Mouse (Mus musculus): ENCODE results near the gene Mas1. TPM values are rescaled to one million over a fixed set of nuclear protein-coding genes. Genes with fewer than 3 reads are reported as not detected.

Gene Mas1
- total RNA-seq, 2 experiments from 2014 or later, result not detected

DNA sequence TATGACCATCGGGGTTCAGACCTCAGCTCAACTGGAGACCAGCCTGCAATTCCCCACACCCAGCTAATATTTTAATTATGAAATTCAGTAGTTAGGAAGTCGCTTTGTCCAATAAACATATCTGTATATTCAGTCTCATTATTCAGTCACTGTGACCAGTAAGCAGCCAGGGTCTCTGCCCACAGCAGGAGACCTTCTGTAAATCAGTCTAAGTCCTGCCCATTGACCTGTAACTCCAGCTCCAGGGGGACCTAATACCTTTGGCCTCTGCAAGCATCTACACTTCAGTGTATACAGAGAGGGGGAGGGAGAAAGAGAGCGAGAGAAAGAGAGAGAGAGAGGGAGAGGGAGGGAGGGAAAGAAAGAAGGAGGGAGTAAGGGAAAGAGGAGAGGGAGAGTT is 33.6 kb downstream of the Mas1 start:
- no peak for ATAC-seq (replicated peaks; ENCODE audit: poor library complexity, severe bottlenecking)

DNA sequence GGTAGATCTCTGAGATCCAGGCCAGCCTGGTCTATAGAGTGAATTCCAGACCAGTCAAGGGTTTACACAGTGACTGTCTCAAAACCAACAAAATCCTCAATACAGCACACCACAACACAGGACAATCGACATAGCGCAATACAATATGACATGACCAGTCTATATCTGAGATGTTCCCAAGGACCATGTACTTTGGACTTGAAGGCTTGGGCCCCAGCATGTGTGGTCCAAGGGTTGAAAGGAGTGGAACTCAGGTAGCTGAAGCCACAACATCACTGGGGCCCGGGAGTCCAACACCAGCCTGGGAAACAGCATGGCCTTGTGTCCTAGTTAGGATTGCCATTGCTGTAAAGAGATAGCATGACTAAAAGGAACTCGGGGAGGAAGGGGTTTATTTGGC is 35.3 kb downstream of the Mas1 start:
- ATAC-seq (replicated peaks; ENCODE audit: poor library complexity, severe bottlenecking), result no peak

DNA sequence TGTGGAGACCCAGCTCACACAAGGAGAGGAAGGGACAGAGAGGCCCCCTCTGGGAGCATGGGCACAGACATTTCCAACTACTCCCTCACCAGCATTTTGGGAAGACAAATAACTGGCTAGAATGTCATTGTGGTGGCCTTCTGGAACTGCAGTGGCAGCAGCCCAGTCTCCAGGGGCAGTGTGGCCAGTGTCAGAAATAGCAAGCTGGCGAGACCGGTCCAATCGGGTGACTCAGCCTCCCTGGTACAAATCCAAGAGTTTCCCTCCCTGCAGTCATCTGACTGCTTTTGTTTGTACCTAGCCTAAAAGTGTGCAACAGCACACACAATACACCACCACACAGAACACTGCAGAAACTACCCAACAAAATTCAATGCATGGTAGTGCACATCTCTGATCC is 35.7 kb downstream of the Mas1 start:
- ATAC-seq (replicated peaks; ENCODE audit: poor library complexity, severe bottlenecking), result no peak

DNA sequence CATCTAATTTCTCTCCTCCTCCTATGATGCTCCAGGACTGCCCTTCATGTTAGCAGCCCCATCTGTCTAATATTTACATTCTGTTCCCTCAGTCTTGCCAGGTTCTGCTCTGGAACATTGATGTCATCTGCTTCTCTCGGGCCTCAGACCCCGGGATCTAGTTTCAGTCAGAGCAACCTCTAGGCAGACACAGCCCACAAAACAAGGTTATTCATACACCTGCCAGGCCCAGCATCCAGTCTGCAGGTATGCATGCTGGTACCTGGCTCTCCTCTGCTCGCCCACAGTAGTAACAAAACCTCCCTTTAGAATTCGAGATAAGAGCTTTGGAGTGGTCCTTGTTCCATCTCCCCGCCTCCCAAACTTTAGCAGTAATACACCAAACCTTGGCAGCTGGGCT is 37.6 kb downstream of the Mas1 start:
- ATAC-seq (replicated peaks; ENCODE audit: poor library complexity, severe bottlenecking), result no peak

DNA sequence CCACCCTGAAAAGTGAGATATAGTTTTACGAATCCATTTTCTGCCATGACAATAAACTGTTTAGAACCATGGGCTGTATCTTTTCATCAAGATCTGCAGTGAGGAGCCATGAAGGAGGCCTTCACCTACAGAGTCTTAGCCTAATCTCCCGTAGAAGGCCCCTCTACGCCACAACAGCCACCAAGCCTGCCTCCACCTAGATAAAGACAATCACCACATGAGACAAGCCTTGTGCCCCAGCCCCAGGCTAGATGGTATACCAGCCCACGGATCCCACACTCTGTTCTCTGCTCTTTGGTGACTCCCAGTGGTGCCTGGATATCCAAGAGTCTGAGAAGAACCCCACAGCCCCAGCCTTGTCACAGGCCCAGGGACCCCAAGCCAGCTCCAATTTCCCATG is 52.1 kb downstream of the Mas1 start:
- ATAC-seq (replicated peaks; ENCODE audit: poor library complexity, severe bottlenecking), result no peak

DNA sequence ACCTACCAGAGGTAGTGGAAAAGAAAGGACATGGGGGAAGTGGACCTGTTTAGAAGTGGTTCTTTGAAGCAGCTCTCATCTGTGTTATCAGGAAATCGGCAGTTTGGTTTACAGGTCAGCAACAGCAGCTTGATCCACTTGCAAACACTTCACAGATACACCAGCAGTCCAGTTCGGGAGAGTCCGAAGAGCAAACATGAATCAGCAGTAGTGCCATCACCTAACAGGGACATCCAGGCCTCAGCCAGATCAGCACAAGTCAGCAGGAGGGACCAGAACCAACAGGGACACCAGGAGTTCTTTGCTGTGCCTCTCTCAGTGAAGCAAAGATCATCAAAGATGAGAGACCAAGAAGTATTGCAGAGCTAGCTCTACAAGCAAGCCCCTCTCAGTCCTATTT is 53.4 kb downstream of the Mas1 start:
- no peak for ATAC-seq (replicated peaks; ENCODE audit: poor library complexity, severe bottlenecking)

DNA sequence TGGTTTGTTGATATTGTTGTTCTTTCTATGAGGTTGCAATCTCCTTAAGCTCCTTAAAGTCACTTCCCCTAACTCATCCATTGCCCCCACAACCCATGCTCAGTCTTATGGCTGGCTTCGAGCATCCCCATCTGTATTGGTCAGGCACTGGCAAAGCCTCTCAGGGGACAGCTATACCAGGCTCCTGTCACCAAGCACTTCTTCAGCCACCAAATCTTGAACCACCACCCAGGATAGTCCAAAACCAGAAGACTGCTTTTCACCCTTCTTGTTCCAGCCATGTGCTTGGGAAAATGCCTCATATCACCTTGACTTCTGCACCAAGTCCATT is 57.0 kb downstream of the Mas1 start:
- no peak for ATAC-seq (replicated peaks; ENCODE audit: poor library complexity, severe bottlenecking)

DNA sequence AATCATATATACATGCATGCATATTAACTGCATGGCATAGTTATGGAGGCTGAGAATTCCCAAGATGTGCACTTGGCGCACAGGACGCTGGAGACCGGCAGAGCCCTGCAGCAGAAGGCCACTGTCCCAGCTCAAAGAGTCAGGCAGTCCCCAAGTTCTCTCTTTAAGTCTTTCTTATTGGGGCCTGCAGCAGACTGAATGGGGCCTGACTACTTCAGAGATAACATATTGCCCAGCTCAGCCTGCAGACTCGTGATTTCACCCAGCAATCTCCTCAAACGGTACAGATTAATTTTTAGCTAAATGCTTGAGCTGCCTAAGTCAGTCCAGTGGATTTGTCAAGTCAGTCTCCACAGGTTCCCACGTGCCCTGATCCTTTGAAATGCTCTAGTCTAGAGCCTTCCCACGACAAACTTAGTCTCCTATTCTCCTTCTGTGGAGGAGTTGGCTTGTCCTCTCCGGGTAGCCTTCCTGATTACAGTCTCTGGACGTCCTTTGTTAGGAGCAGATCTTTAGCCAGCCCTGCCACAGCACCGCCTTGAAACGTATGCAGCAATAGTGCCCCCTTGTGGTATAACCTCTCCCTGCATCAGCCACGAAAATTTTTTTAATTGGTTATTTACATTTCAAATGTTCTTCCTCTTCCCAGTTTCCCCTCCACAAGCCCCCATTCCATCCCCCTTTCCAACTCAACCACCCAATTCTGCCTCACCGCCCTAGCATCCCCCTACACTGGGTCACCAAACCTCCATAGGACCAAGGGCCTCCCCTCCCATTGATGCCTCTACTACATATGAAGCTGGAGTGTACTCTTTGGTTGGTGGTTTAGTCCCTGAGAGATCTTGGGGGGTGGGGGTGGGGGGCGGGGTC is 57.6 kb downstream of the Mas1 start:
- peak; percentile 89 for ATAC-seq (replicated peaks; ENCODE audit: poor library complexity, severe bottlenecking)

DNA sequence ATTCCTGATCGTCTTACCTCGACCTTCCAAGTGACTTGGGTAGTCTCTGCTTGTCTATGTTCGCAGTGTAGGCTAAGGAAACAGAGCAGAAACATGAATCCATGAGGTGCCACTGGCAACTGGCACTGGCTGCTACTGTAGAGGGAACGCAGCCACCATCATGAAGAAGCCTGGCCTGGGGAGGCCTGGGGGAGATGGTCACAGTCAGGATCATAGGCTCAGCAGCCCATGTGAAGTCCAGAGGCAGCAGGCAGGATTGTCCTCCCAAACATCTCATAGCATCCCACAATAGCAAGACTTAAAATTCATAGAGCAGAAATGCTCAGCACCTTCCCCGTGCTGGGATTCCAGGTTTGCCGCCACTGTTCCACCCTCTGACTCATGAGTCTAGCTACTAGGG is 59.1 kb downstream of the Mas1 start:
- ATAC-seq (replicated peaks; ENCODE audit: poor library complexity, severe bottlenecking), result no peak

DNA sequence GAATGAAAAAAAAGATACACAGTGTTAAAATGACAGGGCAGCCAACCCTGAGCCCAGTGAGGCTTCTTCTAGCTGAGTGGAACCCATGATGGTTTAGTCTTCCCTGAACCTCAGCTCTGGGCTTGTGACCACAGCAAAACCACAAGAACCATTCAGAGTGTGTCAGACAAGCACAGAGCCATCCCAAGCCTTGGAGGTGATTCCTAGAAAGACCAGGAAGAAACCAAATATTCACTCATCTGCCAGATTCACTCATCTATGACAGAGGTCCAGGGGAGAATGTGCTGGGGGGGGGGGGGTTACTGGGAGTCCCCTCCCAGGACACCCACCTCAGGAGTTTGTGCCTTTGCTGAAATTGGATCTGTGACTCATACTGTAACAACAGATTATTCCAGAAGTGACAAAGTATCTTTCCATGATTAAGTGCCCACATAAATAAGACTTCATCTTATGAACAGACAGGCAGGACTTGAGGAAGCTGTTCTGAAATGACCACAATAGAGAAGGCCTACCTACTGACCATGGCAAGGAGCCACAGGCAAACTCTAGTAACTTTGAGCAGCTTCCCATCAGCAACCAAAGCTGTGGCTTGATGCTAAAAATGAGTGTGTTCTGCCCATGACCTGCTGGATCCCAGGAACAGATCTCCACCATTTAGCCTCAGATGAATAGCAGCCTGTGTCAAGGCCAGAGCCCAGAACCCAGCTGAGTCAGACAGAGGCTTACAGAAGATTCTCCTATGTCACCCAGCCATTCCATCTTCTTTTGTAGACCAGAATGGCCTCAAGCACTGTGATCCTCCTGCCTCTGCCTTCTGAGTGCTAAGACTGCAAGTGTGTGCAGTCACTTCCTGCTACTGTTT is 63.1 kb downstream of the Mas1 start:
- no peak for ATAC-seq (replicated peaks; ENCODE audit: poor library complexity, severe bottlenecking)

DNA sequence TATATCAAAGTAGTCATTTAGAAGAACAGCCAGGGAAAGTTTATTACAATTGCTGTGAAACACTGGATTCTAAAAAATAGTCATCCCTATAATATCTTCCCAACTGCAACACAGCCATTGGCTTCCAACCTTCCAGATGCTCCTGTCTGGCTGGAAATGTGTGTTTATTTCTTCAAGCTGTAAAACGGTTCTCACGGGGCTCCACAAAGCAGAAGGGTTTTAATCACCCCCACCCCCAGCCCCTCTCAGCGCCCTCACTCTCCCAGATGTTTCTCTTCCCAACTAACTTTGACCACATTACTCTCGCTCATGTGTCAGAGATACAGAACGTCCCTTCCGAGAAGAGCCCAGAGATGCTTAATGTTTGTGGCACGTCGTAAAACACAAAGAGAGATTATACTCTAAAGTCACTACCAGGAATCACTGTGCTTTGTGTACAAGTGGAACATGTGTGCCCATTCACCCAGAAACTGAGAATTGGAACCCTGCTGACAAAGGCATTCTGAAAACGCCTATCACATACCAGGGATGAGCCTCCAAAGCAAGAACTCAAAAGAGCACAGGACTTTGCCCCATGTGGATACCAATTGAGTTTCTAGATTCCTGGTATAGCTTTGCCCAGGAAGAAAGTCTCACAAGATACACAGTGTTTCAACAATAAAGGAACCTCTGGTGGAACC is 65.9 kb downstream of the Mas1 start:
- no peak for ATAC-seq (replicated peaks; ENCODE audit: poor library complexity, severe bottlenecking)

DNA sequence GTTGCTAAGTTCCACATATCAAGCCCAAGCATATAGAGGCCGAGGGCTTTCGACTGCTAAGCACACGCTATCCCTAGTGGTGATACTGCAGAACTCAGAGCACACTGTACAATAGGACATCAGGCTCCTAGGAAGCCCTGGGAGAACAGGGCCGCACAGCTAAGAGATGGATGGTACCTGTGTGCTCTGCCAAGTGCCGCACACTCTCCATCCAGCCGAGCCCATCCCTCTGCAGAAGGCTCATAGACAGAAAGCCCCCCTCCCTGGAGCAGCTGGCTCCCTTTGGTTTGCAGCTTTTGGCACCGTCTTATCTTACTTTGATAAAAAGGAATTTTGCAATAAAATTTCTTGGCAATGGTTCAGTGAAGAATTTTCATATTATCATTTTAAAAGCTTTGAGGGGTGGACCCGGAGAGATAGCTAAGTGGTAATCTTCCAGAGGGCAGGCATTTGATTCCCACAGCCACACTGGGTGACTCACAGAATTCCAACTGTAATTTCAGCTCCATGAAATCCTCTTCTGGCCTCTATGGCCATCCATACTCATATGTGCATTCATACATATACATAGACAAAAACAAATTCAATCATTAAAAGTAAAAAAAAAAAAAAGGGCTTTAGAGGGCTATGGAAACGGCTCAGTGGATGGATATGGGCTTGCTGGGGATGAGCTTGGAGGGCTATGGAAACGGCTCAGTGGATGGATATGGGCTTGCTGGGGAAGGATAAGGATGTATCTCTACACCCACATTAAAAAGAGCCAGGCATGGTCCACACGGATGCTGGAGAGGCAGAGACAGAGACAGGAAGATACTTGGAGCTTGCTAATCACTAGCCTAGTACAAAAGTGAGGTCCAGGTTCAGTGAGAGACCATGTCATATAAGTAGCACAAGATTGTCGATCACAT is 68.3 kb downstream of the Mas1 start:
- ATAC-seq (replicated peaks; ENCODE audit: poor library complexity, severe bottlenecking), result no peak

DNA sequence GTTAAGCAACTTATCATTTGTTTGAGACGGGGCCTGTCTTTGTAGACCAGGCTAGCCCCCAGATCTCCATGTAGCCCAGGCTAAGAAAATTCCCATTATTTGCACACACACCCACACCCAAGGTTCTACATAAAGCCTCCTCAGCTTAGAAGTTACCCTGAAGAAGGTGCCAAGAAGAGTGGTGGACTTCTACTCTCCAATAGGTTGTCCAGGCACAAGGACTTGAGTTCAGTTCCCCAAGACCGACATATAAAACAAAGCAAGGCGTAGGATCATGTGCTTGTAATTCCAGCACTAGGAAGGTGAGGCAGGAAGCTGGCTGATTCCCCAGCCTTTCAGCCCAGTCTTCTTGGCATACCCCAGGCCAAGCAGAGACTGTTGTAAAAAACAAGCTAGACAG is 69.4 kb downstream of the Mas1 start:
- no peak for ATAC-seq (replicated peaks; ENCODE audit: poor library complexity, severe bottlenecking)

DNA sequence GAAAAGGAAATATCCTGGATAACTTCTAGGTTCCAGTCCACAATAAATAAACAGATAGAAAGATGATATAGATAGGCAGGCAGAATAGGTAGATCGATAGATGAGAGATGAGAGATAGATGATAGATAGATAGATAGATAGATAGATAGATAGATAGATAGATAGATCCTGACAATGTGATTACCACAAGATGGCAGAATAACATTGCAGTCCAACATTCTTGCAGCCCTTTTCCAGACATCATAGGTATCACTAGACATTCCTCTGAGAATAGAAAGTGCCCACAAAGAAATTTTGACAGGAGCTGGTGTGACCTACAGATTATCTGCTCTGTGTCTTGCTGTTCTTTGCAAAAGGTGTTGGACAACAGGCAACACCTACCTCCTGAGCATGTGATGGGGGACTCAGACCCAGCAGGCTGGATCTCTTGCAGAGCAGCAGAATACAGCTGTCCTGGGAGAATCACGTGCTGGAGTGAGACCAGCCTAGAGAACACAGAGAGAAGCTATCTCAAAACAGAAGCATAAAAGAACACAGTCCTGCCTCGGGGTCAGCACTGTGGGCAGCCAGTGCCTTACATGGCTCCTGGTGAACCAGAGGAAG is 70.4 kb downstream of the Mas1 start:
- ATAC-seq (replicated peaks; ENCODE audit: poor library complexity, severe bottlenecking), result no peak

DNA sequence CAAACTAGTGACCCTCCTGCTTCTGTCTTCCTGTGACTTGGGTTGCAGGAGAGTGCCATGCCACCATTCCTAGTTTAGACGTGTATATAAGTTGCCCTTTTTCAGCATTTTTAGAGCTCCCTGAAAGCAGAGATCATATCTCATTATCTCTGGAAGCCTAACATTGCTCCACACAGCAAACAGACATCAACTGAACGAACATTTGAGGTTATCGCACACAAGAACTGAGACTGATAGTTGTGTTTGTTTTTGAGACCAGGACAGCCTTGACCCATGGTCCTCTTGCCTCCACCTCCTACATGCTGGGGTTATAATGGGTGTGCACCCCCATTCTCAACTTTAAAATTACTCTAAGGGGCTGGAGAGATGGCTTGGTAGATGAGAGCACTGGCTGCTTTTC is 71.3 kb downstream of the Mas1 start:
- ATAC-seq (replicated peaks; ENCODE audit: poor library complexity, severe bottlenecking), result no peak

DNA sequence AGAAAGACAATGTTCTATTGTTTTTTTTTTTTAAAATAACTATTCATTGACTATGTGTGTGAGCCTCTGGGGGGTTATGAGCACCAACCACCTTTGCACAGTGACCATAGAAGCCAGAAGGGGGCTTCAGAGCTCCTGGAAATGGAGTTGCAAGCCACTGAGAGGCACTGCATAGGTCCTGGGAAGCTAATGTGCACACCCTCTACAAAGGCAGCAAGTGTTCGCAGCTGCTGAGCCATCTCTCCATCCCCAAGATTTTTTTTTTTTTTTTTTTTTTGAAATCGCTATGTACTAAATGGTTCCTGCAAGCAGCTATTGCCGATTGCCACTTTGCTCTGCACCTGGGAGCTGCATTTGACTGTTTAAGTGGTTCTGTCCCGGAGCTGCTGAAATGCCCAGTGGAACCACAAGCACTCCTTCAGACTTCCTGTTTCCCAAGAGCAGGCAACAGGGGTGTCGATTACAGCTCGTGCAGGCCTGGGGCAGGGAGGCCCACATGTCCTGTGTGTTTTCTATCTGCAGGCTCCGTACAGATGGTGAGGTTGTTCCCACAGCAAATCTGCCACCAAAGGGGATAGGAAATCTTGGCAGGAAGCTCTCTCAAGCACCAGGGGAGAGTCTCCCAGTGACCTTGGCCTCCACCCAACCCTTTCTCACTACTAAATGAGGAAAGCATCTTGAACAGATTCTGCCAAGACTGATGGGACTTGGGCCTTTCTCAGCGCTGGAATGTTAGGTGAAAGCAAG is 74.1 kb downstream of the Mas1 start:
- ATAC-seq (replicated peaks; ENCODE audit: poor library complexity, severe bottlenecking), result peak; percentile 96

DNA sequence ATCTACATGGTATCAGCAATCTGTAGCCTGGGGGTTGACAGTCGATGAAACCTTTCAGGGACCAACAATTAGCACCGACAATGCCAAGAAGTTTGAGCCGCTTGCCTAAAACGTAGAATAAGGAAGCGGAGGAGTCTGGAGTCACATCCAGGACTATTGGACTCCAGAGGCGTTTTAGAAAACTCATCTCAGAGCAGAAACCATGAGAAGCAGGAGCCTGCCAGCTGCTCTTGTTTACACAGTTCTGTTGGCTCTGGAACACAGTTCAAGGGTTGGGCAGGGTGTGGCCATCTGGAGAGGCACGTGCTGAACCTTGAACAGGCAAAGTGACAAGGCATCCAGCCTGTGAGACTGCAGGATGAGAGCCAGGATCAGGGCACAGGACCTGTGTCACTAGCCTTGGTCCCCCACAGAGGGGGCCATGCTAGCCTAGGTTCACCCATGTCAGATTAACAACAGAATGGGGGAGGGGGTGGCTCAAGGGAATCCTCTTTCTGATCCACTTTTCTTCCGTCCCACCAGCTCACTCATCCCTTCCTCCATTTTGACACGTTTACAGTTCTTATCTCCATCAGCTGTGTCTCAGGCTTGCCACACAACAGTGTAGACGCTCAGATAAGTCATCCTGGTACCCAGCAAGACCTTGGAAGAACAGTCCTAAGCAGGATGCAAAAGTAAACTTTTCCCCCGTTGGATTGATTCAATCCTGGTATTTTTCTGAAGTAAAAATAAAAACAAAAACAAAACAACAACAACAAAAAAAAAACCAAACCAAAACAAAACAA is 75.3 kb downstream of the Mas1 start:
- ATAC-seq (replicated peaks; ENCODE audit: poor library complexity, severe bottlenecking), result no peak

DNA sequence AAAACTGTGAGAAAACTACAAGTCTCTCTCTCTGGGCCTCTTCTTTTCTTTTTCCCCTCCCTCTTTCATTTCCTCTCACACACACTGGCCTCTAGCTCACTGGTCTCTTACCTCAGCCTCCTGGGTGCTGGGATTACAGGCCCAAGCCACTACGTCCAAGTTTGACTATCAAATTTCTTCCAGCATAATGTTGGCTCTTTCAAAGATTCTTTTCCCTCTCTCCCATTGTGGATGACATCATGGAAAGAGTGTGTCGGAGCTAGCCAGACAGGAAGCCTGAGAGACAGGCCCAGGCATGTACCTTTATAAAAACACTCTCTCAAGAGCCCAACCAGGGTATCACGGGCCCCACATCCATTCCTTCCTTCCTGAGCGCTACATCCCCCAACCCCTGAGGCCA is 76.5 kb downstream of the Mas1 start:
- no peak for ATAC-seq (replicated peaks; ENCODE audit: poor library complexity, severe bottlenecking)

All from granulocyte monocyte progenitor cell, adult 5-6 weeks (primary cell).